Mouse (Mus musculus) large intestine, adult 2 months (tissue): ENCODE results near the gene Tnrc6c. TPM values are rescaled to one million over a fixed set of nuclear protein-coding genes. Genes with fewer than 3 reads are reported as not detected.

Source experiments
- DNase-seq: peaks from one replicate; pipeline ENCODE4 v3.0.0-alpha.2; 2012; ENCODE audit warnings: low read depth, low spot score
- WGBS: fragments of 180-500 bp; shearing (Covaris S2); methylation state at CpG from one replicate; pipeline ENCODE4 v1.1.7; 2018; 5-methylcytosine and 5-hydroxymethylcytosine counted together
- polyA plus RNA-seq: library from polyadenylated mRNA; depleted of rRNA; stranded (reverse); fragments of >200 nt; gene quantifications from 2 replicates; pipeline ENCODE4 v1.2.3, GENCODE M21; 2012

Tnrc6c gene
- polyA plus RNA-seq, 1 experiment, result 8.2 TPM

- 91% methylated on average over 10 of the region's 11 CpGs for WGBS
- DNase-seq, result no peak
These were observed 23.1 kb upstream of the Tnrc6c start for GRCm38 (mm10) chr11:117630868-117631565.

DNA sequence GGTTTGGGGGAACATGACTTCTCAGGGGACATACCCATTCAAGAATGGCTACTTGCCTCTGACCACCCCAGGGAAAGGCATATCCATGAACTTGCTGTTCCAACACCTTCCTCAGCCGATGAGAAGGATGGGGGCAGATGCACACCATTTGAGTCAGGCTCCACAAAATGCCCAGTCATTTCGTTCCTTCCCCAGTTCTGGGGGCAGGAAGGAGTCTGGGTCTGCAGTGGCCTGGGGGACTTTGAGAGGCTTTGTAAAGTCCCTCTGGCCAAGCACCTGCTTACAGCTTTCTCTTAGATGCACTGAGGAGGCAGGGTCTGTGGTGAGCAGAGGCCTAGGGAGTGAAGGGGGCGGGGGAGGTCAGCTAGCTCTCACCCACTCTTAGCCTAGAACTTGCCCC, 20.8 kb upstream of the Tnrc6c start:
- 85% methylated on average over 3 of the region's 3 CpGs for WGBS
- no peak for DNase-seq

DNA sequence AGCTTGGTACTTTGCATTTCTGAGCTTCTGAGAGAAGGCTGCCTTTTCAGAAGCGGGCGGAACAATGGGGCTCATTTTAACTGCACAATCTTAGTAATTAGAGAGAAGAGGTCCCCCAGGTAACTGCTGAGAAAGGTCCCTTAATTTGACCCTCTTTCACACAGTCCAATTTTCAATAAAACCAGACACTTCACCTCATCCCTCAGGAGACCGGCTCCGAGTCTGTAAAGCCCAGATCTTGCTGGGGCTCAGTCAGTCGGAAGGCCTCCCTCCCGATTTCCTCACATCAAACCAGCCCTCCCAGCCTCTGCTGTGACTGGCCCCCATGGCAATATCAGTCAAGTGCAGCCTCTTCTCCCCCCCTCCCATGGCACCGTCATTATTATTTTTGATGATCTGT, 15.7 kb upstream of the Tnrc6c start:
- 68% methylated on average over 7 of the region's 7 CpGs for WGBS
- no peak for DNase-seq

DNA sequence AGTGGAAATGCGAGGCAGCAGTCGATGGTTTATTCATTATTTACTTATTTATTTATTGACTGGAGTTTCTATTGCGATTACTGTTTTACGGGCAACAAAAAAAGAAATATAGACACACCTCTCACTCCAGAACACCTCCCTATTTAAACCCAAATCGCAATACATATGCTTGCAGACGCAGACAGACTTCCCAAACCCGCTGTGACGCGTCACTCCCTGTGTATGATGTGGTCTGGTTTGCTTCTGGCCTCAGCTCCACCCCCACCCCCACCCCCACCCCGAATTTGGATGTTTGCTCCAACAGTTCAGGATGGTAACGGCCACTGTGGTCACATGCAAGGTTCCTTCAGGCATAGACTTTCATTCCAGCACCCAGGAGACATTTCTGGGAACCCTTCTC, 15.3 kb upstream of the Tnrc6c start:
- 53% methylated on average over 11 of the region's 11 CpGs for WGBS
- DNase-seq, result no peak

DNA sequence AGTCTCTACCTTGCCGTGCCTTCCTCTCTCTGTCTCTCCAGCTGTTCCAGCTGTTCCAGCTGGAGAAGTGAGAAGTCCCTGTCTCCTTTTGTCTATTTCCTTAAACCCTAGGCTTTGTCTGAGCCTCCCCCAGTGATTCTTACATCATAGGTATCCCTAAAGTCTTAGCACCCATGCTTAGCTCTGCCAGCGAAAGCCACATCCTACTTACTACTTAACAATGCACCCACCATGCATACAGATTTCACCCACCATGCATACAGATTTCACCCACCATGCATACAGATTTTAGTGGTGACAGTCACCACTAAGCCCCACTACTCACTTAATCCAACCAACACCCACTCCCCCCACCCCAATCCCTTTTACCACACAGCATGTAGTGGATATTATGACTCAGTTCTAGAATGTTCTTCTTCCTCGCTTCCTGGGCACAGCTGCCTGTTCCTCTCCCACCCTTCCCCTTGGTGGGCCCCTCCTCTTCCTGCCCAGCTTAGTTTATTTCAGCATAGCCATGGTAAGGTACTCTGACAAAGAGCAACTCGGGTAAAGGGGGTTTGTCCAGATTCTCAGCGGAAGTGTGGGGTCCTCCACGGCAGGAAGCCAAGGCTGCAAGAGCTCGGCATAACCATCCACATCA, 14.6 kb upstream of the Tnrc6c start:
- no peak for DNase-seq
- 70% methylated on average over 7 of the region's 7 CpGs for WGBS

GRCm38 (mm10) chr11:117642181-117642580, 11.9 kb upstream of the Tnrc6c start:
- no peak for DNase-seq
- 83% methylated on average over 2 of the region's 2 CpGs for WGBS

DNA sequence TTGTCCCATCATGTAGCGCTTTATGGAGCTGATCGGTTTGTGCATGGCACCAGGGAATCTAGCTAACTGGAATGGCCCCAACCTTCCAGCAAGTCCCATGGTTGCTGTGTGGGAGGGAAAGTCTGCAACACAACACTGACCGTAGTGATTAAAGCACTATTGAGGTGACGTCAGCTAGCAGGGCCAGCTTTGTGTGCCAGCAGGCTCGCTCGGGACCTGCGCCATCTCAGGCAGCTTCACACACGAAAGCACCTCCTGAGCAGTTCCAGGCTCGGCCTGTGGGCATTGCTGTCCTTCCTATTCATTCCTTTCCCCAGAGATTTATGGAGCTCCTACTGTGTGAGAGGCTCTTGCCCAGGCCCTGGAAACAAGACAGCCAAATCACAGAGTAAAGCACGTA, 10.8 kb upstream of the Tnrc6c start:
- no peak for DNase-seq
- WGBS, result 66% methylated on average over 10 of the region's 10 CpGs

- DNase-seq, result no peak
- 72% methylated on average over 4 of the region's 4 CpGs for WGBS
These were observed 7.3 kb upstream of the Tnrc6c start for GRCm38 (mm10) chr11:117646786-117647185.

DNA sequence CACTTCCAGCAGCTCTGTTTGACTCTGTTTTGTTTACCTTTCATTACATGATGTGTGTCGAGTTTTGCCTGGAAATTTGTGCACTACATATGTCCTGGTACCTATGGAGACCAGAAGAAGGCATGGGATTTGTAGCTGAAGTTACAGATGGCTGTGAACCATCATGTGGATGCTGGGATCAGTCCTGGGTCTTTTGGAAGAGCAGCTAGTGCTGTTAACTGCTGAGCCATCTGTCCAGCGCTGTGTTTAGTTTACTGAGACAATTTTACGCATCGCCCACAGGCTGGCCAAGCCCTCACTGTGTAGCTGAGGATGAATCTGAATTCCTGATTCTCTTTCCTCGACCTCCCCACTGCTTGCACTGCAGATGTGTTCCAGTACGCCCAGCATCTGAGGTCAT, 6.1 kb upstream of the Tnrc6c start:
- WGBS, result 50% methylated on average over 6 of the region's 6 CpGs
- DNase-seq, result no peak

DNA sequence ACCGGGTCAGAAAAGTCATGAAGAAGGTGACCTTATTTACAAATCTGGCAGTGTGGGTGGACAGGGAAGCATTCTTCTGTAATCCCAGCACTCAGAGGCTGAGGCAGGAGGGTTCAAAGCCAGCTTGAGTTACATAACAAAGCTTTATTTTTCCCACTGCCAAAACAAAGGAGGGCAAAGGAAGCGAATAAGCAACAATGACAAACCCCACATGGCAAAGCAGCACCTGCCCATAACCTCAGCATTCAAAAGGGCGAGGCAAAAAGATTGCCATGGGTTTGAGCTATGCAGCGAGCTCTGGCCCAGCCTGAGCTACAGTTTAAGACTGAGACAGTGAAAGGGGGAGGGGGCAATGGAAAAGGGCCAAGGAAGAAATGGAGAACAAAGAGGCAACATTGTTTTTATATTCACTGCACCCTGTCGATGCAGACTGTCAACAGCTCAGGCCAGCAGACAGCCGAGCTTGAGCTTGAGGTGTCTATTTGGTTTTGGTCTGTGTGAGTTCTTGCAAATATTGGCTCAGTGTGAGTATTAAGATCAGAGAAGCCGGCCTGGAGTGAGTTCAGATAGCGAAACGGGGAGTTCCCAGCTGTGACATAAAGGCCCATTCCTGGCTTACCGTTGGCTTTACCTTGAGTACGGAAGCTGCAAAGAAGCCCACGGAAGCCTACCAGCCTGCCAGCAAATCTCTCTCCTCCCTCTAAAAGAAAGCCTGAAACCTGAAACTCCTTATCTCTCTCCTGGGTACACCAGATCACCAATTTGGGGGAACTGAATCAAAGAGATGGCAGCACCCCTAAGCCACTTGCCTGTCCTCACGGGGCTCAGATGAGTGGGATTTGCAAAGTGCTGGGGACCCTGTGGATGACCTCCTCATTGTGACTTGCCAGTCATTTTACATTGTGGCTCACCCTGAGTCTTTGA, 3.1 kb upstream of the Tnrc6c start:
- no peak for DNase-seq
- WGBS, result 43% methylated on average over 13 of the region's 13 CpGs

GRCm38 (mm10) chr11:117652907-117653306, 1.2 kb upstream of the Tnrc6c start:
- no peak for DNase-seq
- 65% methylated on average over 3 of the region's 3 CpGs for WGBS

DNA sequence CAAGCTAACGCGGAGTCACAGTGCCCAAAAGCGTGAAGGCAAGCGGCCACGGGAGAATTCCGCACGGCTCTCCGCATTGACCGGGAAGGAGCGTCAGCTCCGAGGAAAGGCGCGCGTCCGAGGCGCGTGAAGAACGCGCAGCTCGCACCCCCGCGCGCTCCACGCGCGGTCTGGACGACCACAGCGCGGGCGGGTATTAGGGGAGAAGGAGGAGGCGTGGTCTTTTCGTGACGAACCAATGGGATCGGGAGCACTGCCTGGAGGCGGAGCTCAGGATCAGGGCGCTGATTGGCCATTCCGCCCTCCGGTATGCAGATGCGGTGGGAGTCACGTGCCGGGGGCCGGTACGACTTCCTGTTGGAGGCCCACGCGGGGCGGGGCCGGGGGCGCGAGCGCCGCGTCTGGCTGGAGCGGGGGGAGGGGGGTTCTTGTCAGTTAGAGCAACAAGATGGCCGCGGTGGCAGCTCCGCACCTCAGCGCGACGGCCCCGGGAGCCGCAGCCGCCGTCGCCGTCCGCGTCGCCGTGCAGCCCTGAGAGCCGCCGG, 363 bp downstream of the Tnrc6c start:
- WGBS, result under 1% methylated on average over 71 of the region's 71 CpGs
- DNase-seq, result peak; percentile 87

- WGBS, result 1% methylated on average over 65 of the region's 66 CpGs
- no peak for DNase-seq
These were observed 824 bp downstream of the Tnrc6c start for GRCm38 (mm10) chr11:117654934-117655291.

- WGBS, result under 1% methylated on average over 79 of the region's 80 CpGs
- DNase-seq, result no peak
These were observed 1.4 kb downstream of the Tnrc6c start for GRCm38 (mm10) chr11:117655292-117656076.

DNA sequence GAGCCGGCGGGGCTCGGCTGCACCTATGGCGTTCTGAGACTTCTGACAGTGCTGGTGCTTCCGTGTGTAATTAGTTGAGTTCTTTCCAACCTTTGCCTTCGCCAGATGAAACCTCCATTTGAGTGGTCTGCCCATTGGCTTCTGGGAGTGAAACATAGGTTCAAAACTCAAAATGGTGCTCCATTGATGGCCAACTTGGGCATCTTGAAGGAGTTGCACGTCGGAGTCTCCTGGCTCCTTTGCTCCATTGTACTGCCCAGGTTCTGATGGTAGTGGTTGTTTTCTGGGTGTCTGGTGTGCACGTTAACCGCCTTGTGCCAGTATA, 1.9 kb downstream of the Tnrc6c start:
- DNase-seq, result no peak
- 19% methylated on average over 10 of the region's 10 CpGs for WGBS

GRCm38 (mm10) chr11:117658974-117659373, 4.9 kb downstream of the Tnrc6c start:
- DNase-seq, result no peak
- 59% methylated on average over 4 of the region's 4 CpGs for WGBS

GRCm38 (mm10) chr11:117663036-117663809, 9.1 kb downstream of the Tnrc6c start:
- no peak for DNase-seq
- WGBS, result 62% methylated on average over 4 of the region's 4 CpGs

GRCm38 (mm10) chr11:117663810-117664139, 9.7 kb downstream of the Tnrc6c start:
- DNase-seq, result no peak

GRCm38 (mm10) chr11:117665189-117665588, 11.1 kb downstream of the Tnrc6c start:
- no peak for DNase-seq
- WGBS, result 73% methylated on average over 3 of the region's 3 CpGs
